9 mouse cellular contexts compared by ENCODE assay signal in the genomic region with DNA sequence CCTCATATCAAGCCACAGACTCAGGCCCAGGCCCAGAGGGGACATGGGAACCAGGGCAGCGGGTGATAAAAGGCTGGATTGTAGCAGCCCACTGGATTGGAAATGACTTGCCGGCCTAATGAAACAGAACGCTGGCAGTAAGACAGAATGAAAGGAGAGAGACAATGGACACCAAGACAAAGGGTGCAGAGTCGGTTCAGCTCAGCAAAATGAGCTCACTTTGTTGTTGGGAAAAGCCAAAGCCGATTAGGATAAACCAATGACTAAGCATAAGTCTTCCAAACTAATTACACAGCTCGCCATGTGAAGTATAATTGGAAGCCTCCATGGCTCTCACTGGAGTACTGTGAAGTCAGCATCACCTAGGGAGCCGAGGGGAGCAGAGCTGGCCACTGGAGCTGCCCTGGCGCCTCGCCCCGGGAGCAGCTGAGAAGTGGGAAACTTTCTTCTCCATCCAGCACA.
DNase-seq lines count a peak whose midpoint lies in the region; ATAC-seq and TF ChIP-seq lines count a peak whose summit lies in the region.
"Had no signal": no experiment of that assay in that cellular context is flagged by ENCODE, and none has a peak within 500 bp of the region (broad histone marks: within the 10 kb centered on the region; RNA-seq: fewer than 3 reads in every experiment).

No protein-coding gene starts in this region.

- no peak for TF ChIP-seq POLR2A in kidney, adult 2 months (IDR thresholded peaks at IDR 0.05; ENCODE audit: low read depth, low read length)

- no peak for TF ChIP-seq CTCF in kidney, adult 2 months (conservative IDR thresholded peaks at IDR 0.05; ENCODE audit: insufficient read depth, insufficient read length, low read depth, low read length)

- peak overlapping the region; percentile 49 for H3K9ac ChIP-seq in heart, embryonic 14.5 days (ENCODE audit: low read length)
- no peak overlapping the region for H3K9ac ChIP-seq in limb, embryonic 15.5 days
- H3K9ac ChIP-seq in liver, embryonic 12.5 days = no peak overlapping the region

- H3K9me3 ChIP-seq in heart, embryonic 14.5 days (ENCODE audit: control insufficient read depth, low read length) = no peaks in the 10 kb centered on the region
- no peaks in the 10 kb centered on the region for H3K9me3 ChIP-seq in limb, embryonic 15.5 days
- no peaks in the 10 kb centered on the region for H3K9me3 ChIP-seq in liver, embryonic 12.5 days (replicated peaks)

- H3K27ac ChIP-seq in kidney, adult 2 months (ENCODE audit: insufficient read depth, low read depth, low read length) = peak overlapping the region; percentile 57
- peak overlapping the region; percentile 46 to 87 for H3K27ac ChIP-seq in heart, embryonic 14.5 days (replicated peaks in 1 of 2; ENCODE audit: control insufficient read depth in 1 of 2, insufficient read depth in 1 of 2, low read depth in 2 of 2, low read length in 2 of 2)
- H3K27ac ChIP-seq in limb, embryonic 15.5 days = peak overlapping the region; percentile 74
- no peak overlapping the region; the same call in 1 of the 2 replicates for H3K27ac ChIP-seq in liver, embryonic 12.5 days
- H3K27ac ChIP-seq: macrophage had no signal

- no peak for ATAC-seq in heart, embryonic 14.5 days (ENCODE audit: insufficient number of reproducible peaks, insufficient read depth, low FRiP score, low read depth)
- no peak for ATAC-seq in limb, embryonic 15.5 days (ENCODE audit: insufficient number of reproducible peaks, low FRiP score, low TSS enrichment, low read depth)
- no peak for ATAC-seq in liver, embryonic 12.5 days

- H3K4me3 ChIP-seq in kidney, adult 2 months (ENCODE audit: insufficient read depth, low read depth, low read length) = no peak overlapping the region
- no peak overlapping the region for H3K4me3 ChIP-seq in heart, embryonic 14.5 days (ENCODE audit: control insufficient read depth in 1 of 2, insufficient read depth in 1 of 2, low read depth in 1 of 2, low read length in 2 of 2)
- no peak overlapping the region for H3K4me3 ChIP-seq in limb, embryonic 15.5 days
- H3K4me3 ChIP-seq in liver, embryonic 12.5 days = no peak overlapping the region

- H3K4me2 ChIP-seq in heart, embryonic 14.5 days (ENCODE audit: low read length) = no peak overlapping the region; the same call in 1 of the 2 replicates
- H3K4me2 ChIP-seq in limb, embryonic 15.5 days = no peak overlapping the region
- no peak overlapping the region for H3K4me2 ChIP-seq in liver, embryonic 12.5 days

- no peaks in the 10 kb centered on the region; the same call in 1 of the 2 replicates for H3K36me3 ChIP-seq in kidney, adult 2 months (ENCODE audit: control insufficient read depth, insufficient read depth, low read length)
- H3K36me3 ChIP-seq in heart, embryonic 14.5 days (ENCODE audit: control insufficient read depth, insufficient read depth, low read length) = peaks cover 22% of the 10 kb centered on the region
- H3K36me3 ChIP-seq in limb, embryonic 15.5 days = no peaks in the 10 kb centered on the region
- H3K36me3 ChIP-seq in liver, embryonic 12.5 days = peaks cover 21% of the 10 kb centered on the region; the same call in 1 of the 2 replicates

- H3K4me1 ChIP-seq in kidney, adult 2 months (ENCODE audit: control insufficient read depth, insufficient read depth, low read length) = peaks cover 49% of the 10 kb centered on the region
- peaks cover 42 to 72% of the 10 kb centered on the region in 2 experiments for H3K4me1 ChIP-seq in heart, embryonic 14.5 days (ENCODE audit: control insufficient read depth in 2 of 2, insufficient read depth in 2 of 2, low read length in 2 of 2)
- H3K4me1 ChIP-seq in limb, embryonic 15.5 days = peaks cover 84% of the 10 kb centered on the region
- peaks cover 44% of the 10 kb centered on the region for H3K4me1 ChIP-seq in liver, embryonic 12.5 days

- no peak for DNase-seq in kidney, adult 2 months
- DNase-seq in kidney, adult 9 months = no peak
- peak; percentile 85 for DNase-seq in embryo, embryonic 10 days (ENCODE audit: low spot score)
- peak; percentile 43 for DNase-seq in skeletal muscle tissue, adult 2 months (ENCODE audit: low read depth, low spot score)
- no peak for DNase-seq in urinary bladder, postnatal 36 days (ENCODE audit: low spot score in 2 of 2)

- WGBS in kidney, adult 2 months = 40% methylated on average over 10 of the region's 10 CpGs
- 17% methylated on average over 10 of the region's 10 CpGs for WGBS in heart, embryonic 14.5 days
- 24% methylated on average over 10 of the region's 10 CpGs for WGBS in limb, embryonic 15.5 days
- 50% methylated on average over 10 of the region's 10 CpGs for WGBS in liver, embryonic 12.5 days (ENCODE audit: insufficient replicate concordance)

- no peaks in the 10 kb centered on the region for H3K27me3 ChIP-seq in kidney, adult 2 months (replicated peaks; ENCODE audit: control insufficient read depth, insufficient read depth, low read length)
- H3K27me3 ChIP-seq in heart, embryonic 14.5 days (ENCODE audit: control insufficient read depth, insufficient read depth, low read length) = no peaks in the 10 kb centered on the region
- H3K27me3 ChIP-seq in limb, embryonic 15.5 days = no peaks in the 10 kb centered on the region
- H3K27me3 ChIP-seq in liver, embryonic 12.5 days (replicated peaks) = no peaks in the 10 kb centered on the region

Comparison
In these comparisons a context has a peak if more than half of its experiments do, and no peak if none do; other contexts are left out.
1. DNase-seq: peak in embryo, embryonic 10 days (single experiment) and skeletal muscle tissue, adult 2 months (single experiment); none in kidney, adult 2 months (single experiment), kidney, adult 9 months (single experiment) and urinary bladder, postnatal 36 days (0 of 2).